Mouse (Mus musculus): ENCODE measurements around the gene Stk32c.

The Stk32c gene

GRCm38 (mm10) chr7:139091681-139092080, 121.4 kb downstream of the Stk32c start:
- DNase-seq: peak in 1 of 2 experiments; percentile 39

DNA sequence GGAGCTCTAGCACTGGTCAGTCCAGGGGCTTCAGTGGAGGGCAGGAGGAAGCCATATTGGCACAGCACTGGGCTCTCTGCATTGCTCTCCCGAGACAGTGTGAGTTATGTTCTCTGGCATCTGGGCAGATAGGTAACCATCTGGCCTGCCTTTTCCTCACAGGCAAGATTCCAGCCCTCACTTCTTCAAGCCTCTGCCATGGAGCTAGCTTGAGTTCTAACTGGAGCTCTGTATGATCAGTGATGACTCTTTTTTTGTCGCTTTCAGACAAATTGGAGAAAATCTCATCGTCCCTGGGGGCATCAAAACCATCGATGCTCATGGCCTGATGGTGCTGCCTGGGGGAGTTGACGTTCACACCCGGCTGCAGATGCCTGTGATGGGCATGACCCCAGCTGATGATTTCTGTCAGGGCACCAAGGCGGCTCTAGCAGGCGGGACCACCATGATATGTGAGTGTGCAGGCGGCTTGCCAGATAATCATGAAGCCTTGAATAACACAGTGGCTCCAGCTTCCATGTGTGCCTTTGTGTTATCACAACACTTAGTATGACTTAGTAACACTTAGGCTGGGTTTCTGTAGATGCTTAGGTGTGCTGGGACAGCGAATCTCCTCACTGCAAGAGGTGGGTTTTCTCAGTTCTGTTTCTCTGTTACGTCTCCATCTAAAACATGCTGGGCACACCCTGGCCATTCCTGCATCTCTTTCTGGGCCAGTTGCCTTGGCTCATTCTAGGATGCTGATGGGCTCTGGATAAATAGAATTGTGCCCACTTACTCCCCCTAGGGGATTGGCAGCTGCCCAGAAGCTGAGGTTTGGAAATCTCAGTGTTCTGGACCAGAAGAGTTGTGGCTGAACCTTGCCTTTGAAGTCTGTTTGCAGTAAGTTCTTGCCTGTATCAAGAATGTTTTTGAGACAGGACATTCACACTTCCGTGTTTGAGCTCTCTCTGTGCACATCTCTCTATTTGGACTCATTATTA, 122.9 kb downstream of the Stk32c start:
- peak in 1 of 2 experiments; percentile 52 for DNase-seq

- peak; percentile 69 to 78 for DNase-seq
These were observed 125.3 kb downstream of the Stk32c start for GRCm38 (mm10) chr7:139087801-139088200.

DNA sequence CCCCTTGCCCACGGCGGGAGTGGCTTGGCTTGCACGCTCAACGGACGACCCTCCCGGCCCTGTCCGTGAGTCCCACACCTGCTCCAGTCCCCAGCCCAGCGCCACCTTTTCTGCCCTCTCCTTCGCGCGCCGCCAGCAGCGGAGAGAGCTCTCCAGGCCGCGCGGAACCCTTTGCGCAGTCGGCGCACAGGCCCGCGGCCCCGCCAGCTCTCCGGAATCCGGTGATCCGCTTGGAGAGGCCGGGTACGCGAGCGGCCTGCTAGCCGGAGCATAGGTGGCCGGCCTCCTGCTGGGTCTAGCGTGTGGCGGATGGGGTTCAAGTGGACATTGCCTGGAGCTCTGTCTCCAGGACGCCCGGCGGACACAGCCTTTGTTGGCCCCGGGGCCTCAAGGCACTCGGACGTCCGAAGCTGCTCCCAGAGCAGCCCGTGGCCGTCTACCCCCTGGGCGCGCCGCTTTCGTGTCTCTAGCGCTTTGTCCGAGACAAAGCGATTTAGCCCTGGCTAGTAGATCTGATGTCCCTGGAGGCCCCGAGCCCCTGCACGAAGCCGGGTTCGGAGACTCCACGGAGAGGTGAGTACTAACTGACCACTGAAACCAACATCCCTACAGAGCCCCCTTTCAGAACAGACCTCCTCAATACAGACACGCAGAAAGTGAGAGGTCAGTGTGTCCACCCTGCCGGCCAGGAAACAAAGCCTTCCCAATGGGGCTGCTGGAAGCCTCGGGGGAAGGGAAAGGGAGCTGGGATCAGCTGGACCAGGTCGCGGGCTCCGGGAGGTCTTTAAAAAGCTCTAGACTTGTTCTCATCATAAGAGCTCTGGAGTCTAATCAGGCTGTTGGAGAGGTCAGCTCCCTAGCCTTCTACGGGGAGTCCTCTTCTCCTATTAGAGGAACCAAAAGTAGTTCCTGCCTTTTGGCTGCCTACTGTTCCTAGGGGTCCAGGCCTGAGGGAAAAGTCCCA, 126.6 kb downstream of the Stk32c start:
- peak; percentile 59 to 76 for DNase-seq

- DNase-seq: peak; percentile 95 to 96
These were observed 127.4 kb downstream of the Stk32c start, which contains the start of gene Dpysl4 for GRCm38 (mm10) chr7:139085629-139086194. Gene Dpysl4, plus strand, starts transcription at chr7:139086001.

DNA sequence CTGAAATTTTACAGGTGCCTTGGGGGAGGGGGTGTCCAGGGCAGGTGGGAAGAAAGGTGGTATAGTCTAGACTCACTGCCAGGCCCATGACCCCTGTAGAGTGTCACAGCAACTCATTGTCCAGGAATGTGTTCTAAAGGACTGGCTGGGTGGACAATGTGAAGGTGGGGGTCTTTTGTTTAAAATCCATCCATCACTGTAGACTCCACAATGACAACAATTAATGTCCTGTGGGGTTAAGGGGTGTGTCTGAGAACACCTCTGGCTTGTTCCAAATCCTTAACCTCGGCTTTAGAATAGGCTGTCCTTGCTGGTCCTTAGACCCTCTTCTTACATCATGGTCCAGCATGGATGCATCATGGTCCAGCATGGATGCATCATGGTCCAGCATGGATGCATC, 128.8 kb downstream of the Stk32c start:
- no peak for DNase-seq

DNA sequence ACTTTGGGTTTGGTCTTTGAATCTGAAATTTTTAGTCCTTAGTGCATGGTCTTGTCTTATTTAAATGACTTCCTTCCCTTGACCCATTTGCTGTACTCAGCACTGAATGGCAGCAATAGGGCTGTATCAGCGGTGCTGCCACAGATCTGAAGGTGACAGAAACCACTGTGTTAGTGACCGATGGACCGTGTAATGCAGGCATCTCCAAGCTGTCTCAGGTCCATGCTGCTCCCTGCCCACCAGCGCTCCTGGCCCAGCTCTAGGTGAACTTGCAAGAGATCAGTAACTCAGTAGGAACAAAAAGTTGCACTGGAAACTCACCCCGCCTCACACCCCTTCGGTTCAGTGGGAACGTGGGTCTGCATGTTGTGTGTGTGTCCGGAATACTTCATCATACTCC, 130.8 kb downstream of the Stk32c start:
- no peak for DNase-seq

DNA sequence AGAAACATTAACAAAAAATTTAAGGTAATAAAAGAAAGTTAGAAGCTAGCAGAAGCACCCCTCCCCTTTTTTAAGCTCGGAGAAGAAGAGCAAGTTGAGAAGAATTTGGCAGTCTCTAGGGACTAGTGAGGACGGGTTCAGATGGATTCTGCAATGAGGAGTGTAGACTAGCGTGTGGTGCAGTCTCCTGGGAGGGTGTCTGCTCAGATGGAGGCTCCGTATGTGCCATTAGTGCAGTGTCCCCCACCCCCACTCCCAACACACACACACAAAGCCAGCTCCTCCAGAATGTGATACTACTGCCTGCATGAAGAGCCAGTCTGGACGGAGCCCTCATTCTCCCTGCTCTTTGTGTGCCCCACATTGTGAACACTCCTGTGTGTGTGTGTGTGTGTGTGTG, 131.9 kb downstream of the Stk32c start:
- no peak for DNase-seq

- peak in 1 of 2 experiments; percentile 44 for DNase-seq
These were observed 132.4 kb downstream of the Stk32c start for GRCm38 (mm10) chr7:139080714-139081113.

DNA sequence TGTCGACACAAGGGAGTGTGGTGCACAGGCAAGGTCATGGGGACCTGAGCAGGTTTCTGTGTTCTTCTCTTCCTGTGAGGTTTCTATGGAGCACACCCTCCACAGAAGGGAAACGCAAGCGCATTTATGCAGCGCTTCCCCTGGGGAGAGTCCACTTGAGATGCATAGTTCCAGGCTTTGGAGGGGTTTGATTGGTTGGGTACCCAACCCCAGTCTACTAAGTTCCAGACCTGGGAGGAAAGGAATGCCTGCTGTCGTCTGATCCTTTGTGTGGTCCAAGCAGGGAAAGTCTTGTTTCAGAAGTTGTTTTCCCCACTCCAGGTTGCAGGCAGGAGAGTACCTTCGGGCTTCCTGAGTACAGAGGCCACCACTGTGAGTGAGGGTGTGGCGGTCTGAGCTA, 134.0 kb downstream of the Stk32c start:
- DNase-seq: no peak

DNA sequence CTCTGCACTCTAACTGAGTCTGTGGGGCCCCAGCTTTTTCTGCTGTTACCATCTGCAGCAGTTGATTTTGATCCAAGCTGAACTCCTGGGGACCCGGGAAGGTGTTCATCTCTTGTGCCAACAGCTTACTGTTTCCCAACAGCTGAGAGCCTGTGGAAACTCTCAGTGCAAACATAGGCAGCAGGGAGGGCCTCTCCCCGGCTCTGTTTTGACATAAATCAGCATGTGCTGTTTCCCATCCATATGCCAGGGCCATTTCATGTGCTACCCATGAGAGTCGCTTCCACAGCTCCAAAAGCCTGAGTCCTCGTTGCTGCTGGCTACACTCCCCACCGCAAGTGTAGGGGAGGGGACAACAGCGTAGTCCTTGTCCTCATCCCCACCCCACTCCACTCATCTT, 134.9 kb downstream of the Stk32c start:
- peak in 1 of 2 experiments; percentile 37 for DNase-seq

DNA sequence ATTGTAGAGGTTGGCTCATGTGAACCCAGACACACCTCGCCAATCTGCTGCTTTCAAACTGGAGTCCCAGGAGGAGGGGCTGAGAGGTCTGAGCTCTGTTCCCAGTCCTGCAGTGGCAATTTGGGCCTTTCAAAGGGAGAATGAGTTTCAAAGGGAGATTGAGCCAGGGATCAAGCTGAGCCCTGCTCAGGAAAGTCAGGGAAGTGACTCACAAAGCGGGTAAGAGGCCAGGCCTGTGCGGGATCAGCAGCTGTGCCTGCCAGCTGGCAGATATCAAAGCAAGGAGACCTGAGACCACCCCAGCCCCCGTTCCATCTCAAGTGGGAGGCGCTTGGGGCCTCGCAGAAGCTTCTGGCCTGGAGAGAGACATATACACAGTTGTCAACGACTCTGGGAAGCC, 135.8 kb downstream of the Stk32c start:
- peak; percentile 62 to 71 for DNase-seq

- no peak for DNase-seq
These were observed 137.9 kb downstream of the Stk32c start for GRCm38 (mm10) chr7:139075054-139075794.

DNA sequence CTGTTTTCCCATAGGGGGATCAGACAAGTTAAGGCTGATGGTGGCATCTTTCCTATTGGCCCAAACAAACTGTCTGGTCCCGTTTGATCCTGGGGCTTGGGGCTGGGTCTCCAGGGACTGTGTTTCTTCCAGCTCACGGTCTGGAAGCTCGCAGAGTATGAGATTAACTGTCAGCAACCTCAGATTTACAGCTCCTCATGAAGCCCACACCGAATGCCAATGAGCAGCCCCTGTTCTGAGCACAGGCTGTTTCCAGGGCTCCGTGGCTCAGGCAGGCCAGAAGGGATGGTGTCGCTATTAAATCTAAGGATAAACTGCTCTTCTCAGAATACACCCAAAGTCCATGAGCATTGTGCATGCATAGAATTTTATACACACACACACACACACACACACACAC, 138.9 kb downstream of the Stk32c start:
- DNase-seq: no peak

- DNase-seq: peak; percentile 87 to 90
These were observed 144.9 kb downstream of the Stk32c start for GRCm38 (mm10) chr7:139068182-139068623.

DNA sequence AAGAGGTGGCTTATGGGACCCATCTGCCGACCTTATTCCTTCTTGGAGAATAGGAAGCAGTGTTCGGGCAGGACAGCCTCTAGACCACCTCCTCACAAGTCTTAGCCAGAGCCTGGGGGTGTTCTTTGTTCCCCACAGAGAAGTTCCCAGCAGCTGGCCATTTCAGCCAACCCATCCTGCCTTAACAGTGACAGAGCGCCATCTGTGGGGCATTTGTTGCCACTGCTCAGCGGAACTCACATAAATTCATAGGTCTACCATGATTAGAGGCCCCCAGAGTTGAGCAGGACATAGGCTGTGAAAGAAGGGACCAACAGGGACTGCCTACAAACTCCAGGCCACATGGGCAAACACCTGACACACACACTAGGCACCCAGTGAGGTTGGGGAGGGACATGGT, 149.7 kb downstream of the Stk32c start:
- no peak for DNase-seq
